Mouse (Mus musculus) urinary bladder, postnatal 10 days (tissue): ENCODE data around the gene Fgfr2.

Experiments
- DNase-seq: peaks from one replicate; pipeline ENCODE4 v3.0.0; 2022; ENCODE audit warnings: low spot score

Fgfr2 gene

GRCm38 (mm10) chr7:132749504-132749903, 373.6 kb downstream of the Fgfr2 start:
- no peak for DNase-seq

- no peak for DNase-seq
These were observed 374.9 kb downstream of the Fgfr2 start for GRCm38 (mm10) chr7:132748076-132748769.

GRCm38 (mm10) chr7:132747096-132747495, 376.1 kb downstream of the Fgfr2 start:
- no peak for DNase-seq

GRCm38 (mm10) chr7:132742912-132743311, 380.2 kb downstream of the Fgfr2 start:
- no peak for DNase-seq

DNA sequence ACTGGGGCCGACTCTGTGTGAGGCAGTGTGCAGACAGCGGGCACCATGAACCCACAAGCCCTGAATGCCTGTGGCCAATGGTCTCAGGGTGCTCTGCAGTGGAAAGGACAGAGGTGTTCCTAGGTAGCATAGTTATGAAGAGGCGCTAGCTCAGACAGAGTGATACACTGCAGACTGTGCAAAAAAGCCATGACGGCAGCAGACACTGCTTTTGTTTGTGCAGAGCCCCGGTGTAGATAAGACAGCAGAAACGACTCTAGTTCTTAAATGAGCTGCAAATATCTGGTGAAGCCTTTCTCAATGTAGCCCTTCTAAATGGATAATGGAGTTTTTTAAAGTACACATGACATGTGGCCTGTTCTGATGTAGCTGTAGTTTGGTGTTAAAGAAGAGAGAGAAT, 383.3 kb downstream of the Fgfr2 start:
- DNase-seq, result no peak

DNA sequence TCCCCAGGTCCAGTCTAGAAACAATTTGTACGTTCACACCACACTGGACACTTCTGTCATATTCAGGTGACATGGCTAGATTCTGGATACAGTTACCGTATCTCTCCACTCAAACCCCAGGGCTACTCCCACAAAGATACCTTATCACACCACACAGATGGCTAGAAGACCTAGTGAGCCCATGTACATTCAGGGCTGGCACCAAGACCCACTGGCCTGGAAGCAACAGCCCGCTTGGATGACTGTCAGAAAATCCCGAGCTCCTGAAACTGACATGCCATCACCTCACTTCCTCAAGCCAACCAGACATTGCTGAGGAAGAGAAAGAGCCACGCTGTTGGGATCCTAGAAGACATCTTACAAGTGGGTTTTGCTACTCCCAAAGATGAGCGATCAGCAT, 384.3 kb downstream of the Fgfr2 start:
- DNase-seq, result no peak

- DNase-seq, result no peak
These were observed 386.9 kb downstream of the Fgfr2 start for GRCm38 (mm10) chr7:132736099-132736862.

DNA sequence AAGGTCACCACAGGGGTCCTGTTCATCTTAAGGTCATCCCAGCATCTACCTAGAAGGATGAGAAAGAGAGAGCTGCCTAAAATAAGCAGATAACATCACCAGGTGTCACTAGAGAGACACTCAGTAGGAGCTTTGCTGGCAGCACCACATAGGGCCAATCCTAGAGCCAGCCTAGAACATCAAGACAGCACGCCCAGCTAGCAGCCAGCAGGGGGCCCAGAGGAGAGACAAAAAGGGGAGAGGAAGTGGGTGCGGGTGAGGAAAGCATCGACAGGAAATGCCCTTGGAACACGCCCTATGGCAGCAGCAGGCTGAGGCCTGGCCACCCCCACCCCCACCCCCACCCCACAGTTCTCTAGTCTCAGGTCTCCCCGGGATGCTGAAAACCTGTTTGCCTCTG, 388.0 kb downstream of the Fgfr2 start:
- no peak for DNase-seq

DNA sequence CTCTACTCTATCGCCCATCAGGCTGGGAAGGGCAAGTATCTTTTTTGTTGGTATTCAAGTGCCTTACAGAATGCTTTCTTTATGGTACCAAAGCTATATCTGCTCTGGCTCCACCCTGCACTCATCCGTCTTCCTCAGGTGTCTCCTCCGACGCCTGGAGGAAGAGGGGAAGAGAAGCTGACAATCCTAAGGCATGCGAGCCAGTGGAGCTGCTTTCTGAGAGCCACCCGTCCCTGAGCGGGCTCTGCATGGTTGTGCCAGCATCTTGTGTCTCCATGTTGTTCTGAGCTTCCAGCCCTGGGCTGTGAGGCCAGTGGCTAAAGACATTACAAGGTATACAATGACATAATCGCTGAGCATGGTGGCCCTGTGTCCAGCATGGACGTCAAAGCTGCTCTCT, 388.9 kb downstream of the Fgfr2 start:
- no peak for DNase-seq

DNA sequence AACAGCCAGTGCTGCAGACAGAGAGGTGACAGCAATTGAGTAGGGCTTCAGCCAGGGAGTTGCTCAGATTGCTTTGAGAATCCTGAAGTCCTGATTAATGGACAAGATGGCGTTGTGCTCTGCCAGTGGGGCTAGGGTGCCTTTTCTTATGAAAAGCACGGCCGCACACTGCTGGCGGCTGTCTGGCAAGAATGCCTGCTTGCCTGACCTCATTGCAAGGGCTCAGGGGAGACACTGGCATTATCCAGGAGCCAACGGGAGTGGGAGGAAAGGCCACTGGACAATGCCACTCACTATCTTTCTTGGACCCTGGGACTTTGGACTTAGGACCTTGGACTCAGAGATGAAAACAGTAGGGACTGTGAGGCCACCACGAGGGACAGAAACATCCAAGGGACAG, 389.6 kb downstream of the Fgfr2 start:
- no peak for DNase-seq

- no peak for DNase-seq
These were observed 390.9 kb downstream of the Fgfr2 start for GRCm38 (mm10) chr7:132732136-132732789.

DNA sequence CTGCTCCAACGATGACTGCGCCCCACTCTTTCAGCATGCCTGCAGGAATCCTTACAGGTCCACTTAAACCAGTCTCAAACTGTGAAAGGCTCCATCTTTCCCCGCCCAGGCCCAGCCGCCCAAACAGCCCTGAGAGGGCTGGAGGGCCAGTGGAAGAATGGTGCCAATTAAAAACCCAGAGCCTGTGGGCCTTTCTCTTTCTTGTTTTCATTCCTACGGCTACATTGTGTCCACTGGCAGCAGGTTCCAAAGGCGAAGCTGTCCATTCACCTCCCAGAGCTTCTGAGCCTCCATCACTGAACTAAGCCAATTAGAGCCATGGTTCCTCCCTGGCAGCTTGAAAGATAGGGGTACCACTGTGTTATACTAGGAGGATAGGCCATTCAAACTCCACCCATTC, 391.6 kb downstream of the Fgfr2 start:
- no peak for DNase-seq

- DNase-seq, result no peak
These were observed 392.6 kb downstream of the Fgfr2 start for GRCm38 (mm10) chr7:132730510-132730909.

DNA sequence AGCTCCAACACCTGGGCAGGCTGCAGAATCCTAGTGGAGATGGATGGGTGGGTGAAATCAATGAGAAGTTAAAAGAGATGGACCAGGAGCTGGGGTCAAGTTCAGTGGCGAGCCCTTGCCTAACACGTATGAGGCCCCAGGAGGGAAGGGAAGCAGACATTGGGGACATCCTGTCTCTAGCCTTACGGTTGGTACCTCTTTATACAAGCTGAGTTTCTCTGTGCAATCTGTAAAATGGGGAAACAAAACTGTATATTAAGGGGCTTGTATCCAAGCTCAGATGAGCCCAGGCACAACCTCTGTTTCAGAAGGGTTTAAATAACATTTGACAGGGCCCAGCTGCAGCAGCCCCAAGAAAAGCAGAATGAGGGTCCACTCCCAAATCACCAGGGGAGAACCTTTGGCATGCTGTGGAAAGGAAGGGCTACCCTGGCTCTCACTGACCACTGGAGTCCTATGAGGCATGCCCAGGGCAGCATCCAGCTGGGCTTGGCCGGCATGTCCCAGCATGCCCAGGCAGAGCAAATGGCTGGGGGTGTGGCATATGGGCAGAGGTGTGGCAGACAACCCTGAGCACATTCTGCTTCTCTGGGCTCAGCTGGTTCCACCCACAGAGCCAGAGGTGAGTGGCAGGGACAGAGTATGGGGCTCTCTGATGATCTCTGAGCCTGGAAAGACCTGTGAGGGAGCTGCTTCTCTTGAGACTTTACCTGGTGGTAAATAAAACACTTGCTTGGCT, 393.9 kb downstream of the Fgfr2 start:
- no peak for DNase-seq

GRCm38 (mm10) chr7:132726106-132726861, 396.9 kb downstream of the Fgfr2 start:
- DNase-seq, result no peak

- no peak for DNase-seq
These were observed 398.6 kb downstream of the Fgfr2 start for GRCm38 (mm10) chr7:132724501-132725062.

- no peak for DNase-seq
These were observed 399.2 kb downstream of the Fgfr2 start for GRCm38 (mm10) chr7:132723906-132724305.

- no peak for DNase-seq
These were observed 400.5 kb downstream of the Fgfr2 start for GRCm38 (mm10) chr7:132722401-132723370.

DNA sequence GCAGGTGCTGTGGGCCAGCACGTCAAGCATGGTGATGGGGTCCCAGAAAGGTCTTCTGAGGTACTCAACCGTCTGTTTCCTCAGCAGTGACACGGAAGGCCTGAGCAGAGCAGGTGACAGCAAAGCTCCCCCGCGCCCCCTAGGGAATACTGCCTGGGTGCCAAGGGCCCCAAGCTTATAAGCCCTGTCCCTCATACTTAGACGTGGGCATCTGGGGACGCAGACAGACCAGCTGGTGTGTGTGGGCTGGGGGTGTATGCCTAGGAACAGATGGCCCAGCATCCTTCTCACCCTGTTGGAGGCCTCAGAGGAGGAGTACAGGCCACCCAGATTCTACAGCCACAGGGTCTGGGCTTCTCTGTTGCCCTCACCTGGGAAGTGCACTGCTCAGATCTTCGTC, 402.6 kb downstream of the Fgfr2 start:
- DNase-seq, result no peak

DNA sequence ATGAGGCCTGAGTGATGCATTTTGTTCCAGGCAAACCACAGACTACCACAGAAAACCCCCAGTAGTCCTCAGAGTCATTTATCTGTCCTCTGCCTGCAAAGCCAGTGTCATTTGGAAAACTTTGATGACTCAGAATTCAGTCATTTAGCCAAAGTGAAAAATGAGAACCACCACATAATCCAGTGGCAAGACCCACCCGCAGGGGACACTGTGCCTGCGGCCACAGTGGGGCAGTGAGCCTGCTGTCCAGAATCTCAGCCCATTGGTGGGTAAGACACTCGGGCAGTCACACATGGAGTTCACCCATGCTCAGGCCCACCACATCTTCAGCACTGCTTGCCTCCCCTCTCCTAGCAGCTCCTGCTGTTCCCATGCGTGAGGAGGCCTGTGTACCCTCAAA, 403.6 kb downstream of the Fgfr2 start:
- DNase-seq, result no peak
